Mouse (Mus musculus): Measurements from ENCODE around the gene Vsig10. TPM values are rescaled to one million over a fixed set of nuclear protein-coding genes. Genes with fewer than 3 reads are reported as not detected.
A peak's percentile ranks its signal among the peaks of the same experiment; 100 is the strongest.

The Vsig10 gene
- total and polyA plus RNA-seq, 2 experiments: 1.8 to 4.5 TPM

DNA sequence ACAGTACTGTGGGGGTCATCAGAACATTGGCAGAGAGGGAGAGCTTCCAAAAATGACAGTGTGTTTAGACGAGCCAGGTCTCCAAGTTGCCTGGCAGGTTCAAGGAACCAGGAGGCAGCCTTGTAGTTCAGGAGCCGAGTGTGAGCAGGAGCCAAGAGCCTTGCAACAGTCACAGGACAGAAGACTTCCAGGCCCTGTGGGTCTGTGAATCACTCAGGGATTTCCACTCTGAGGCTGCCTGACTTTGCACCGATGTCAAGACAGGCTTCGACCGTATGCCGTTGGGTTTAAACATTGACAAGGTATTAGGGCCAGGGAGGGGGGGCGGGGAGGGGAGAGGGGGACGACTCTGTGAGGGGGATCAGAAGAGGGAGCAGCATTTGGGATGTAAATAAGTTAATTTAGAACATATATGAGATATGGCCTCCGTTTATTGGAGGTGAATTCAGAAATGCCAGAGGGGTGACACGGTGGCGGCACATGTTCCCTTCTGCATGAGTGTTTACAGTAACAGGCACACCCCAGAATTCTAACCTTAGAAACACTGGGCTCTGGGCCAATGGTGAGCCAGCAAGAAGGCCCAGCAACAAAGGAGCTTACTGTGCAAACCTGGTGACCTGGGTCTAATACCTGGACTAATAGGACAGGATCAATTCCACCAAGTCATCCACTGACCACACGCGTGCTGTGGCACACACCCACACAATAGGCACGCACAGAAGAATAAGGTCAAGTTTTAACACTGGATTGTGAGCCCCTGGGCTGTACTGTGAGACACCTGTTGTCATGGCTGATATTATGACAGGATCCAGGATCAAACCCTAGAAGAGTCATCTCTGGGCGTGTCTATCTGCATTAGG lies 39.8 kb upstream of the Vsig10 start:
- no peaks in the 10 kb centered on the region for H3K27me3 ChIP-seq (ENCODE audit: control insufficient read depth, insufficient read depth, low read length)
- TF ChIP-seq CTCF (IDR thresholded peaks at IDR 0.05; ENCODE audit: low read depth, low read length) (no peak), POLR2A (IDR thresholded peaks at IDR 0.05; ENCODE audit: extremely low read depth, insufficient read depth, low read length) (no peak)
- H3K79me2 ChIP-seq (ENCODE audit: control insufficient read depth, insufficient read depth, low read length): no peaks in the 10 kb centered on the region
- no peak overlapping the region for H3K4me3 ChIP-seq (ENCODE audit: insufficient read depth, low read depth, low read length)
- H3K9ac ChIP-seq (ENCODE audit: low read depth, low read length): peak overlapping the region; percentile 4; the same call in 1 of the 2 replicates
- peak; percentile 97 for DNase-seq (ENCODE audit: extremely low read depth, low read depth, low spot score)
- peak overlapping the region; percentile 83 for H3K27ac ChIP-seq (replicated peaks; ENCODE audit: insufficient read depth, low read depth, low read length)
- peaks cover 10% of the 10 kb centered on the region for H3K4me1 ChIP-seq (ENCODE audit: control insufficient read depth, insufficient read depth, low read length)
- peaks cover 3% of the 10 kb centered on the region; the same call in 1 of the 2 replicates for H3K36me3 ChIP-seq (ENCODE audit: control insufficient read depth, insufficient read depth, low read length)
- 29% methylated on average over 15 of the region's 15 CpGs for WGBS

GRCm38 (mm10) chr5:117279669-117280050 lies 39.2 kb upstream of the Vsig10 start:
- H3K36me3 ChIP-seq (ENCODE audit: control insufficient read depth, insufficient read depth, low read length): peaks cover 8% of the 10 kb centered on the region; the same call in 1 of the 2 replicates
- H3K4me3 ChIP-seq (ENCODE audit: insufficient read depth, low read depth, low read length): no peak overlapping the region
- TF ChIP-seq POLR2A (IDR thresholded peaks at IDR 0.05; ENCODE audit: extremely low read depth, insufficient read depth, low read length) (no peak), CTCF (IDR thresholded peaks at IDR 0.05; ENCODE audit: low read depth, low read length) (no peak)
- WGBS: 67% methylated on average over 4 of the region's 4 CpGs
- H3K27me3 ChIP-seq (ENCODE audit: control insufficient read depth, insufficient read depth, low read length): no peaks in the 10 kb centered on the region
- peaks cover 11% of the 10 kb centered on the region for H3K4me1 ChIP-seq (ENCODE audit: control insufficient read depth, insufficient read depth, low read length)
- H3K27ac ChIP-seq (replicated peaks; ENCODE audit: insufficient read depth, low read depth, low read length): peak overlapping the region; percentile 32
- no peak overlapping the region for H3K9ac ChIP-seq (ENCODE audit: low read depth, low read length)
- H3K79me2 ChIP-seq (ENCODE audit: control insufficient read depth, insufficient read depth, low read length): no peaks in the 10 kb centered on the region
- no peak for DNase-seq (ENCODE audit: extremely low read depth, low read depth, low spot score)

DNA sequence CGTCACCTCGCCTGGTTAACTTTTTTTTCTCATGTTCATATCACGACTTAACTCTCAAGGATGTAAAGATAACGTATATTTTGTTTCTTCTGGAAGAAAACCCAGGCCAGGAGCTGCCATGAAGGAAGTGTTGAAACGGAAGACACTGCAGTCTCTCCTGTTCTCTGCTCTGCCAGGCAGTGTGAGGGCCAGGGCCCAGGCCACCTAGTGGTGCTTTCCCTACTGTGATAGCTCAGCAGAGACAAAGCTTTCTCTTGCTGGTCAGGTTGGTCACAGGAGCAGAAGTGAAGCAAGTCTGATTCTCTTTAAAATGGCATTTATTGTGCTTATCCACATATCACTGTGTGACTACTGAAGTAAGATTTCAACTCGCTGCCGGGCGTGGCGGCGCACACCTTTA lies 37.3 kb upstream of the Vsig10 start:
- peaks cover 24% of the 10 kb centered on the region for H3K4me1 ChIP-seq (ENCODE audit: control insufficient read depth, insufficient read depth, low read length)
- DNase-seq (ENCODE audit: extremely low read depth, low read depth, low spot score): no peak
- H3K36me3 ChIP-seq (ENCODE audit: control insufficient read depth, insufficient read depth, low read length): peaks cover 10% of the 10 kb centered on the region; the same call in 1 of the 2 replicates
- H3K9ac ChIP-seq (ENCODE audit: low read depth, low read length): no peak overlapping the region
- WGBS: 90% methylated on average over 10 of the region's 10 CpGs
- no peaks in the 10 kb centered on the region for H3K27me3 ChIP-seq (ENCODE audit: control insufficient read depth, insufficient read depth, low read length)
- H3K4me3 ChIP-seq (ENCODE audit: insufficient read depth, low read depth, low read length): no peak overlapping the region
- peak; percentile 27; the same call in 1 of the 2 replicates for TF ChIP-seq CTCF (IDR thresholded peaks at IDR 0.05; ENCODE audit: low read depth, low read length)
- TF ChIP-seq POLR2A (IDR thresholded peaks at IDR 0.05; ENCODE audit: extremely low read depth, insufficient read depth, low read length): no peak
- H3K79me2 ChIP-seq (ENCODE audit: control insufficient read depth, insufficient read depth, low read length): no peaks in the 10 kb centered on the region
- H3K27ac ChIP-seq (replicated peaks; ENCODE audit: insufficient read depth, low read depth, low read length): no peak overlapping the region

DNA sequence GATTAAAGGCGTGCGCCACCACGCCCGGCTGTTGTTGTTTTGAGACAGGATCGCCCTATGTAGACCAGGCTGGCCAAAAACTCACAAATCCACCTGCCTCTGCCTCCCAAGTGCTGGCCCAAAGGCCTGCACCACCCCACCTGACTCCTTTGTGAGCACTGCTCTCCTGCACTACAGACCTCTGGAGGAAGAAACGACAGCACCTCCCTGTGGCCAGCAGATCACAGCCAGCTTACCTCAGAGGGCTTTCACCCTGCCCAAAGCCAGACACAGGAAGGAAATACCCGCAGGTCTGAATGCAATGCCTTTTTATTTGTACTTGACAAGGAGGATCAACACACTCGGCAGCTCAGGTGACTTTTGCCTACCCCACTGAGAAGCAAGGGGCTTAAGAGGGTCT lies 36.5 kb upstream of the Vsig10 start:
- no peak for TF ChIP-seq POLR2A (IDR thresholded peaks at IDR 0.05; ENCODE audit: extremely low read depth, insufficient read depth, low read length)
- TF ChIP-seq CTCF (IDR thresholded peaks at IDR 0.05; ENCODE audit: low read depth, low read length): peak; percentile 26; the same call in 1 of the 2 replicates
- DNase-seq (ENCODE audit: extremely low read depth, low read depth, low spot score): no peak
- Histone ChIP-seq H3K4me3 (ENCODE audit: insufficient read depth, low read depth, low read length) (no peak overlapping the region), H3K27ac (replicated peaks; ENCODE audit: insufficient read depth, low read depth, low read length) (no peak overlapping the region), H3K79me2 (ENCODE audit: control insufficient read depth, insufficient read depth, low read length) (no peaks in the 10 kb centered on the region), H3K36me3 (ENCODE audit: control insufficient read depth, insufficient read depth, low read length) (peaks cover 10% of the 10 kb centered on the region; the same call in 1 of the 2 replicates), H3K27me3 (ENCODE audit: control insufficient read depth, insufficient read depth, low read length) (no peaks in the 10 kb centered on the region), H3K9ac (ENCODE audit: low read depth, low read length) (no peak overlapping the region), H3K4me1 (ENCODE audit: control insufficient read depth, insufficient read depth, low read length) (peaks cover 24% of the 10 kb centered on the region)
- WGBS: 85% methylated on average over 8 of the region's 8 CpGs

GRCm38 (mm10) chr5:117284029-117284428 lies 34.9 kb upstream of the Vsig10 start:
- Histone ChIP-seq H3K27me3 (ENCODE audit: control insufficient read depth, insufficient read depth, low read length) (no peaks in the 10 kb centered on the region), H3K4me3 (ENCODE audit: insufficient read depth, low read depth, low read length) (no peak overlapping the region), H3K79me2 (ENCODE audit: control insufficient read depth, insufficient read depth, low read length) (no peaks in the 10 kb centered on the region), H3K4me1 (ENCODE audit: control insufficient read depth, insufficient read depth, low read length) (peaks cover 24% of the 10 kb centered on the region), H3K36me3 (ENCODE audit: control insufficient read depth, insufficient read depth, low read length) (peaks cover 10% of the 10 kb centered on the region; the same call in 1 of the 2 replicates), H3K9ac (ENCODE audit: low read depth, low read length) (no peak overlapping the region), H3K27ac (replicated peaks; ENCODE audit: insufficient read depth, low read depth, low read length) (no peak overlapping the region)
- TF ChIP-seq CTCF (IDR thresholded peaks at IDR 0.05; ENCODE audit: low read depth, low read length): no peak
- TF ChIP-seq POLR2A (IDR thresholded peaks at IDR 0.05; ENCODE audit: extremely low read depth, insufficient read depth, low read length): no peak
- 87% methylated on average over 9 of the region's 9 CpGs for WGBS
- DNase-seq (ENCODE audit: extremely low read depth, low read depth, low spot score): no peak

DNA sequence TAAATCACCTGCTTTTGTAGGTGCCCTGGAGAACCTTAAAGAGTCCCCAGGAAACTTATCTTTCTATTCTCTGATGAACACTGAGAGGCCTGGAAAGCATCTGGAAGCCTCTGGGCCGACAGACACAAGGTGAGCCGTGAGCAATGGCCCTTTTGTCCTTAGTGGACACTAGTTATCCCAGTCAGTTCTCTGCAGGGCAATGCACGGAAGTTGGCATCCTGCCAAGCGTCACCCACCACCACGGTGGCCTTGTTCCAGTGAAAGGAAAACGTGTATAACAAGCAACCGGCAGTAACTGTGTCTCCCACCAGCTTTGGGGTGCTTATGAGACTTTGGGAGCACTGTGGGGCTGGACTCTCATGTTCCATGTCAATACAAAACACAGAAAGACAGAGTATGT lies 34.2 kb upstream of the Vsig10 start:
- 30% methylated on average over 7 of the region's 7 CpGs for WGBS
- H3K4me3 ChIP-seq (ENCODE audit: insufficient read depth, low read depth, low read length): no peak overlapping the region
- H3K79me2 ChIP-seq (ENCODE audit: control insufficient read depth, insufficient read depth, low read length): no peaks in the 10 kb centered on the region
- DNase-seq (ENCODE audit: extremely low read depth, low read depth, low spot score): no peak
- TF ChIP-seq CTCF (IDR thresholded peaks at IDR 0.05; ENCODE audit: low read depth, low read length) (no peak), POLR2A (IDR thresholded peaks at IDR 0.05; ENCODE audit: extremely low read depth, insufficient read depth, low read length) (no peak)
- H3K9ac ChIP-seq (ENCODE audit: low read depth, low read length): no peak overlapping the region
- H3K27ac ChIP-seq (replicated peaks; ENCODE audit: insufficient read depth, low read depth, low read length): no peak overlapping the region
- H3K27me3 ChIP-seq (ENCODE audit: control insufficient read depth, insufficient read depth, low read length): no peaks in the 10 kb centered on the region
- H3K4me1 ChIP-seq (ENCODE audit: control insufficient read depth, insufficient read depth, low read length): peaks cover 20% of the 10 kb centered on the region
- peaks cover 10% of the 10 kb centered on the region; the same call in 1 of the 2 replicates for H3K36me3 ChIP-seq (ENCODE audit: control insufficient read depth, insufficient read depth, low read length)
